Mouse (Mus musculus) spleen, adult 2 months (tissue): Measurements from ENCODE around the gene Arl8a.

Experiments used
- CTCF ChIP-seq: fragments of 200-500 bp; IDR thresholded peaks from 2 replicates; pipeline ENCODE4 v1.5.1; 2011; ENCODE audit warnings: mild to moderate bottlenecking, inconsistent platforms; ENCODE audit not compliant: insufficient read depth, insufficient read length, insufficient replicate concordance; ENCODE audit errors: extremely low read depth
- POLR2A ChIP-seq: fragments of 200-500 bp; IDR thresholded peaks from 2 replicates; pipeline ENCODE4 v1.6.1; 2011; ENCODE audit warnings: low read depth, low read length, inconsistent platforms

GRCm38 (mm10) chr1:135130376-135131018 is 16.1 kb upstream of the Arl8a start:
- TF ChIP-seq CTCF, result no peak
- no peak for TF ChIP-seq POLR2A
